Mouse (Mus musculus) gastrocnemius, adult 2 months (tissue): ENCODE results near the gene Elane. TPM values are rescaled to one million over a fixed set of nuclear protein-coding genes. Genes with fewer than 3 reads are reported as not detected.
"Not testable (repeated sequence)": the region's sequence is repeated elsewhere in the genome, so short reads cannot be mapped to it uniquely, and the experiment has no call there.

Experiments
- DNase-seq: peaks from one replicate; pipeline ENCODE4 v3.0.0; 2022
- H3K27ac ChIP-seq: fragments of 200-600 bp; 2 replicates; pipeline ENCODE4 v1.8.1; 2022; ENCODE audit warnings: mild to moderate bottlenecking
- H3K4me3 ChIP-seq: fragments of 200-600 bp; 2 replicates; pipeline ENCODE4 v1.8.1; 2022; ENCODE audit warnings: mild to moderate bottlenecking, moderate library complexity
- CTCF ChIP-seq: fragments of 200-600 bp; IDR thresholded peaks from 2 replicates; pipeline ENCODE4 v1.8.1; 2022; ENCODE audit warnings: antibody characterized with exemption, mild to moderate bottlenecking, moderate library complexity
- intact Hi-C: fragments of 180-260 bp; cut with DNase I; formaldehyde crosslinking; loops from one replicate; pipeline ENCODE4 v1.15.1; 2025
- total RNA-seq, 2 experiments: library from RNA; stranded (reverse); gene quantifications; 2 replicates each; pipeline ENCODE4 v1.2.3; 2021

Elane gene
- total RNA-seq, 2 experiments from 2014 or later: not detected

DNA sequence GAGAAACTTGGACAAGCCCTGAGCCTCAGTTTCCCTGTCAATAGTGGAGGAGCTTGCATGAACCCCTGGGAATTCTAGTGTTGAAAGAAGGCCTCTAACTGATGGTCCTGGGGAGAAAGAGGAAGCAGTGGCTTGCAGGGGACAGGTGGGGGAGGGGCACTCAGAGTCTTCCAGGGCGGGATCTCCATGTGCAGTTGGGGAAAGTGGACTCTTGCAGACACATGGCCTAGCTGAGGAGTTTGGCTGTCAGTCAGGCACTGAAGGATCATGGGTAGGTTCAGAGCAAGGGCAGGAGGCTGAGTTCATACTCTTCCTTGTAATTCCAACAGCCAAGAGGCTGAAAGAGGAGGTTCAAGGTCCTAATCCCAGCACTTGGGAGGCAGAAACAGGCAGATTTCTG is 8.9 kb upstream of the Elane start:
- DNase-seq: peak; percentile 35
- Histone ChIP-seq H3K27ac (no peak overlapping the region), H3K4me3 (no peak overlapping the region)
- intact Hi-C loops: no loop called here
- no peak for TF ChIP-seq CTCF

DNA sequence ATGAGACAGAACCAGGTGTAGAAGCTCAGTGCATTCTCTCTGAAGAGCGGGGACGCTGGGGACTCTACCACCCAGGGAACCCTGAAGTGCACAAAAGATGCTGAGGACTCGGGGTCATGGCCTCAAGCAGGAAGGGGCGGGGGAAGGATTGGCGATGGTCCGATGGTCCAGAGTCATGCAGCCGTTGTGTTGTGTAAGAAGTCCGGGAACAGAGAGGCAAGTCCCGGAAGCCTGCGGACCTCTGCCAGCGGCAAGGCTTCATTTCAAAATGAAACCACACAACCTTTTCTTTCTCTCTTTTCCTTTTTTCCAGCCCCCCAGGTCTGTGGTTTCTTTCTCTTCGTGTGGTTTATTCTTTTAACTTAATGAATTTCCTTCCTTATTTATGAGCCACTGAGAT is 8.3 kb upstream of the Elane start:
- peak overlapping the region; percentile 19; the same call in 1 of the 2 replicates for H3K4me3 ChIP-seq
- TF ChIP-seq CTCF: no peak
- peak; percentile 70 for DNase-seq
- H3K27ac ChIP-seq: peak overlapping the region; percentile 43
- intact Hi-C loops: no loop called here

DNA sequence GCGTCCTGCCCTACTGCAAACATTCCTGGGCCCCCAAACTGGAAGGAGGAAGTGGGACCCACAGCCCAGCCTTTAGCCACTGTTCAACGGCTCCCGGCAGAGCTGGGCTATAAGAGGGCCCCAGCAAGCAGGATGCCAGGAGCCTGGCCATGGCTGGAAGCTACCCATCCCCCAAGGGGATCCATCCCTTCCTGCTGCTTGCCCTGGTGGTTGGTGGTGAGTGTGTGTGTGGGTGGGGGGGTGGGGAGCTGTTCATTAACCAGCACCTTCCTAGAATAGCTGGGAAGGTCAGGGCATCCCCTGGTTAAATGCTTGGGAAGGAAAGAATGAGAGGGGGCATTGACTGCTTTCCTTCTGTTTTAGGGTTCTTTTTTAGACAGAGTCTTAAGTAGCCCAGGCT is 6.5 kb upstream of the Elane start:
- no peak overlapping the region for H3K4me3 ChIP-seq
- no peak for DNase-seq
- H3K27ac ChIP-seq: no peak overlapping the region
- TF ChIP-seq CTCF: no peak
- intact Hi-C loops: no loop called here

DNA sequence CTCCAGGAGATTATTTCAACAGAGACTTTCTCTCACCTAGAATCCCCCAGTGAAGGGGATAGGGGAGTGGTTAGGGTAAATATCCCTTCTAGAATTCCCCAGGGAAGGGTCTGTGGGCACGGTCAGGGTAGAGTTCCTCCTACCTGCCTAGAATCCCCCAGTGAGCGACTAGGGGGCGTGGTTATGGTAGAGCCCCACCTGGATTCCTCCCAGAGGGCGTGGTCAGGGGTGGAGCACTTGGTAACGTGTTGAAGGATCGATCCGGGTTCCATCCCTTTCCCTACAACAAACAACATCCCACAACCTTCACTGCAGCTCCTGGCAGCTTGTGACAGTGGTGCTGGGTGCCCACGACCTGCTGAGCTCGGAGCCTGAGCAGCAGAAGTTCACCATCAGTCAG is 5.3 kb upstream of the Elane start:
- intact Hi-C loops: loop anchor here (10.0 kb wide), 1 partner anchor 46 kb away; no protein-coding TSS in a partner anchor

DNA sequence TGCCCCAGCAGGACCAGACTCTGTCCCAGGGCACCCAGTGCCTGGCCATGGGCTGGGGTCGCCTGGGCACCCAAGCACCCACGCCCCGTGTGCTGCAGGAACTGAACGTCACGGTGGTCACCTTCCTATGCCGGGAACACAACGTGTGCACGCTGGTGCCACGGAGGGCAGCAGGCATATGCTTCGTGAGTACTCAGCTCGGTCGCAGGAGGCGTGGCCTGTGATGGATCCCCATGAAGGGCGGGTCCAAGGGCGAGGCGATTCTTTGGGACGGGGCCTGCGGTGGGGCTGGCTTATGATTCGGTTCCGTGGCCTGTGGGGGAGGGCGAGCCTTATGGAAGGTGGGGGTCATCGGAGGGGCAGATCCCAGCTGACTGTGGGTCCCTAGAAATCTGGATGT is 4.1 kb upstream of the Elane start:
- intact Hi-C loops: loop anchor here (10.0 kb wide), 1 partner anchor 47 kb away; no protein-coding TSS in a partner anchor
- no peak overlapping the region for H3K4me3 ChIP-seq
- no peak for DNase-seq
- no peak for TF ChIP-seq CTCF
- no peak overlapping the region for H3K27ac ChIP-seq

More for the DNA sequence above, 5.3 kb upstream of the Elane start:
- no peak for DNase-seq
- no peak for TF ChIP-seq CTCF
- H3K4me3 ChIP-seq: no peak overlapping the region
- H3K27ac ChIP-seq: no peak overlapping the region

DNA sequence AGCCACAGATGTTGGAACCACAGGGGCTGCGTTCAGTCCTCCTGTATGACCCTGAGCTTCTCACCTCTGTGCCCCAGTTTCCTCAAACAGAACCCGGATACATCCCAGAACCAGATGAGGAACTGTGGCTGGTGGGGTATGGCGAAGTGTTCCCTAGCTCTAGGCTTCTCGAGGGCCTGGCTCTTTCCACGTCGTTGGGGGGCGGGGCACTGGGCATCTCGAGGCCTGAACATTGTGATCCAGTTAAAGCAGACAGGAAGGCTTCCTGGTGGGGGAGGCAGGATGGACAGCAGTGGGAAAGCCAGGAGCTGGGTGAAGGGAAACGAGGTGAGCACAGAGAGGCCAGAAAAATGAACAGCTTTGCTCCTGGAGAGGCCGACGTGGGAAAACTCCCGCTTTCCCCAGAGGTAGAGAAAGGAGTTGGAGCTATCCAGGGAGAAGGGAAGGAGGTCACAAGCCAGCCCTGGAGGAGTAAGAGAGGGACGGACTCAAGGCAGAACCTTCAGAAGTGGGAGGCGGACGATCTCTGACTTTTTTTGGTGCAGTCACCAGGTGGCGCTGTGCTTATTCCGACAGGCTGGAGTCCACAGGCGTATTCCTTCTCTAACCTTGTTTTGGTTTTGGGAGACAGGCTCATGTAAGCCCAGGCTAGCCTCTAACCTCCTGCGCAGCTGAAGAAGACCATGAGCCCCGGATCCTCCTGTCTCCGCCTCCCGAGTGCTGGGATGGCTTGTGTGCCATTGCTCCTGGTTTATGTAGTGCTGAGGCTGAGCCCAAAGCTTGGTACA is 2.6 kb upstream of the Elane start:
- Histone ChIP-seq H3K4me3 (peak overlapping the region; percentile 48), H3K27ac (peak overlapping the region; percentile 77)
- peak; percentile 87 for TF ChIP-seq CTCF
- DNase-seq: peak; percentile 87
- intact Hi-C loops: loop anchor here (1.0 to 10.0 kb wide), 2 partner anchors 42 to 49 kb away; no protein-coding TSS in a partner anchor

DNA sequence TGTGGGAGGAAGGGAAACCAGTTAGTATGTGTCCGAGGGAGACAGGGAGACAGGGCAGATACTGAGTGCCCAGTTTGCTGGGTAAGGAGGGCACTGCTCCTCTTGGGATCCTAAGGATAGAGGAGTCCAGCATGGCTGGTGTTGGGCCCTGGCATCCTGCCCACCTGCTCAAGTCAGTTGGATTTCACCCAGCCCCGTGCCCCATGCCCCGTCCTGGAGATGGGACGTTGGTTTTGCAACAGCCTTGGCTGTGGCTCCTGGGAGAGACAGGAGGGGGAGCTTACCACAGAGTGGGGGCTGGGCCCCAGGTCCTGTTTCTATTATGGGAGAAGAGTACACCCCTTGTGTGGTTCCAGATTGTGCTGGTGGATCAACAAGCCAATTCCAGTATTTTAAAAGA is 1.6 kb upstream of the Elane start:
- H3K27ac ChIP-seq: peak overlapping the region; percentile 77
- peak; percentile 88 for DNase-seq
- no peak overlapping the region for H3K4me3 ChIP-seq
- intact Hi-C loops: loop anchor here (10.0 kb wide), 1 partner anchor 50 kb away; no protein-coding TSS in a partner anchor
- no peak for TF ChIP-seq CTCF

DNA sequence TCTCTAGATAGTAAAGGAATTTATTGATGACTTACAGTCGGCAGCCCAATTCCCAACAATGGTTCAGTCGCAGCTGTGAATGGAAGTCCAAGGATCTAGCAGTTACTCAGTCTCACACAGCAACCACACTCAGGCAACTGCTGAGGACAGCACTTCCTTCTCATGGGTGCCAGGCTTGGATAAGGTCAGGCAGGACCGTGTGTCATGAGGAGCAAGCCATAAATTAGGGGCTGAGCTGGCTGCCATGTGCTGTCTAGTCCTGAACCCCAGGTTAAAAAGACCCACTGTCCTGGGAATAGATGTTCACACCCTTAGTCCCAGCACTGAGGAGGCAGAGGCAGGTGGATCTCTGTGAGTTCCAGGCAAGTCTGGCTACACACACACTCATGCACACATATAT is 1.1 kb upstream of the Elane start:
- intact Hi-C loops: loop anchor here (10.0 kb wide), 1 partner anchor 50 kb away; no protein-coding TSS in a partner anchor
- peak overlapping the region; percentile 77 for H3K27ac ChIP-seq
- not testable (repeated sequence) for DNase-seq, H3K4me3 ChIP-seq

DNA sequence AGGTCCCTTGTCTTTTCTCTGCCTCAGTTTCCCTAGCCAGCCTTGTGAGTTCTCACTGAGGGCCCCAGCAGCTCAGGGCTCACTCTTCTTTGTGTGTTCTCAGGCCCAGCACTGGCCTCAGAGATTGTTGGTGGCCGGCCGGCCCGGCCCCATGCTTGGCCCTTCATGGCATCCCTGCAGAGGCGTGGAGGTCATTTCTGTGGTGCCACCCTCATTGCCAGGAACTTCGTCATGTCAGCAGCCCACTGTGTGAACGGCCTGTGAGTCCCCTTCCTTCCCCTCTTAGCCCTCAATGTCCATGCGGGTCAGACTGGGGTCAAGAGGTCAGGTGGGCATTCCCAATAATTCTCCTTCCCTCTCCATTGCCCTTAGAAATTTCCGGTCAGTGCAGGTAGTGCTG is 564 bp downstream of the Elane start:
- intact Hi-C loops: loop anchor here (10.0 kb wide), 1 partner anchor 52 kb away; no protein-coding TSS in a partner anchor
- DNase-seq: no peak

DNA sequence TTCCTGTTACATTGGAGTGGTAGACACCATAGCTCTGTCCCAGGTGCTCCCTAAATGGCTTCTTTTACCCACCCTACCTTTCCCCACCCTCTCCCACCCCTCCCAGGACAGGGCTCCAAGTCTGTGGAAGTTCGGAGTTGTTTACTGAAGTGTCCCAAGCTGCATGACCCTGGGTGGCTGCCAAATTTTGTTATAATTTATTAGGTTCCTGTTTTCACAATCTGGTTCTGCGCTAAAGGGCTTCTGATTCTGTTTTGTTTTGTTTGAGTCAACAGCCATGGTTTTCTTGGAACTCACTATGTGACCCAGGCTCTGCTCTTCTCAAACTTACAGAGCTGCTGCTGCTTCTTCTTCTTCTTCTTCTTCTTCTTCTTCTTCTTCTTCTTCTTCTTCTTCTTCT is 3.3 kb downstream of the Elane start:
- no peak for TF ChIP-seq CTCF

More for the DNA sequence above, 564 bp downstream of the Elane start:
- no peak for TF ChIP-seq CTCF
- Histone ChIP-seq H3K27ac (no peak overlapping the region), H3K4me3 (no peak overlapping the region)

DNA sequence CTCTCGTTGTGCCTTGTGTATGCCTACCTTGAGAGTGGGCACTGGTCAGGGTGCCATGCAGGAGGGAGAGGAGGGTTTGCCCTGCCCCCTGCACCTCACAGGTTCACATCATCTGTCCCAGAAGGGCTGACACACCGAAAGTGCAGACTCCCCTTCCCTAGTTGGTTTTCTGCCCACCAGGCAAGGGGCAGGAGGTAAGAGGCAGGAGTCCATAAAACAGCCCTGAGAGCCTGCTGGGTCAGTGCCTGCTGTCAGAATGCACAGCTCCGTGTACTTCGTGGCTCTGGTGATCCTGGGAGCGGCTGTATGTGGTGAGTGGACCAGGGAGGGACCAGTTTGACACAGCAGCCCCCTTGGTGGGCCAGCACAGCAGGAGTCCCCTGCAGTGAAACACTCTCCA is 4.6 kb downstream of the Elane start, which contains the start of gene Cfd:
TSS of gene Cfd (plus strand) at position 184 of the 400 bp plus-strand sequence.
- TF ChIP-seq CTCF: no peak
- no peak for DNase-seq
- H3K4me3 ChIP-seq: no peak within 1 kb of the TSS
- no peak within 1 kb of the TSS for H3K27ac ChIP-seq
- intact Hi-C loops: no loop called here

More for the DNA sequence above, 3.3 kb downstream of the Elane start:
- DNase-seq: no peak
- Histone ChIP-seq H3K27ac (no peak overlapping the region), H3K4me3 (no peak overlapping the region)
- intact Hi-C loops: loop anchor here (10.0 kb wide), 1 partner anchor 55 kb away; no protein-coding TSS in a partner anchor

DNA sequence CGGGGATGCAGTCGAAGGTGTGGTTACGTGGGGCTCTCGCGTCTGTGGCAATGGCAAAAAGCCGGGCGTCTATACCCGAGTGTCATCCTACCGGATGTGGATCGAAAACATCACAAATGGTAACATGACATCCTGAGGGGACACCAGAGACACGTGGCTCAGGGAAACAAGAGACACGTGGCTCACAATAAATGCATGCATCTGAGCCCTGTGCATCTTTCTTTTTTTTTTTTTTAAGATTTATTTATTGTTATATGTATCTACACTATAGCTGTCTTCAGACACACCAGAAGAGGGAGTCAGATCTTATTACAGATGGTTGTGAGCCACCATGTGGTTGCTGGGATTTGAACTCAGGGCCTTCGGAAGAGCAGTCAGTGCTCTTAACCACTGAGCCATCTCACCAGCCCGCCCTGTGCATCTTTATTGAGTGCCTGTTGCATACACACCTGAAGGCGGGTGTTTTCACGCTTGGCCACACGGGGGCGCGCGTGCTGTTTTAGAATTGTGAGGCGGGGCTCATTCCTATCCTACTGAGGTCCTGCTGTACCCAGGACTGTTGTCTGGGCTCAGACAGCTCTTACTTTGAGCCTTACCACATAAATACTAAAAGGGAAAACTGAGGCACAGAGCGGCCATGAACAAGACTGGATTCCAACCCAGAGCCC is 6.5 kb downstream of the Elane start:
- intact Hi-C loops: loop anchor here (2.0 kb wide), 2 partner anchors 32 to 66 kb away; no protein-coding TSS in a partner anchor
- H3K4me3 ChIP-seq, H3K27ac ChIP-seq: not testable (repeated sequence)
- peak; percentile 78 for DNase-seq
- peak; percentile 83 for TF ChIP-seq CTCF

DNA sequence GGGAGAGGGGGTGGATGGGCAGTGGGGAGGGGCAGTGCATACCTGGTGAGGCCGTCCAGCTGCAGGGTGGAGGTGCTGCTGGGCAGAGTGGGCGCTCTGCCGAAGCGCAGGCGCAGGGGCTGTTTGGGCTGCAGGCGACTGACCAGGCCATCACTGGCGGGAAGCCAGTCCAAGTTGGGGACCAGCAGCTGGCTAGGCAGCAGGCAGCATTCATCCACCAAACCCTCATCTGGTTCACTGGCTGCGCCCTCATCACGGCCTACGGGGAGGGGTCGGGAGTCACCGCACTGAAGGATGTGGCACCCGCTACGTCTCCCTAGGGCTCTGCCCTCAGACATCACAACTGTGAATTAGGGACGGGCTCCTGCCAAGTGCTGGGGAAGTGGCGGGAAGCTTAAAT is 10.3 kb downstream of the Elane start:
- no peak overlapping the region for H3K4me3 ChIP-seq
- H3K27ac ChIP-seq: no peak overlapping the region
- no peak for TF ChIP-seq CTCF
- intact Hi-C loops: no loop called here
- DNase-seq: peak; percentile 40
